8 mouse cellular contexts compared by ENCODE assay signal in the genomic region with DNA sequence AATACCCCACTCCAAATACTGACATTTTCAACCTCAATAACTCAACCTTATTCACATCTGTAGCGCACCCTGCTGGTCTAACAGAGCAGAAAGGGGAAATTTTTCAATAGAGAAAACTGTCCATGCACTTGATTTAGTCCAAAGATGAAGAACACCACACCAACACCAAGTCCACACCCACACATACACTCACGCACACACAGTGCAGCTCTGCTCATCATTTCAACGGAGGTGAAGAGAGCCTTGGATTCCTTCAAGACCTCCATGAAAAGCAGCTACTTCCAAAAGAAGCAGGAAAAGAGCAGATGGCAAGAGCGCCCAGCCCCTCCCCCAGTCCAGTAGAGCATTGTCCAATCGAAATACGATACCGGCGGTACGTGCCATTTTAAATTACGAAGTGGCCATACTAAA. TPM values are rescaled to one million over a fixed set of nuclear protein-coding genes. Genes with fewer than 3 reads are reported as not detected.
DNase-seq lines count a peak whose midpoint lies in the region; ATAC-seq and TF ChIP-seq lines count a peak whose summit lies in the region.

No protein-coding gene starts in this region.

- peak overlapping the region; percentile 93 for H3K9ac ChIP-seq in CH12.LX (ENCODE audit: insufficient read depth, low read depth)
- H3K9ac ChIP-seq in heart, embryonic 16.5 days (ENCODE audit: low read length) = peak overlapping the region; percentile 92
- peak overlapping the region; percentile 89 for H3K9ac ChIP-seq in liver, embryonic 12.5 days
- peak overlapping the region; percentile 81; the same call in 1 of the 2 replicates for H3K9ac ChIP-seq in stomach, embryonic 14.5 days (replicated peaks; ENCODE audit: low read depth, low read length)

- H3K79me2 ChIP-seq in CH12.LX (replicated peaks; ENCODE audit: control insufficient read depth, extremely low read depth, insufficient read depth, poor library complexity, severe bottlenecking) (peaks cover 59% of the 10 kb centered on the region), myocyte (ENCODE audit: control insufficient read depth, insufficient read depth) (peaks cover 57% of the 10 kb centered on the region)

- 8% methylated on average over 10 of the region's 10 CpGs for WGBS in heart, embryonic 16.5 days
- WGBS in liver, embryonic 12.5 days (ENCODE audit: insufficient replicate concordance) = 5% methylated on average over 10 of the region's 10 CpGs
- 13% methylated on average over 10 of the region's 10 CpGs for WGBS in stomach, embryonic 14.5 days

- H3K4me3 ChIP-seq in CH12.LX (replicated peaks in 1 of 3; ENCODE audit: low read depth in 2 of 3, low read length in 2 of 3, poor library complexity in 1 of 3) = peak overlapping the region; percentile 57 to 97 (median 89)
- peak overlapping the region; percentile 94 for H3K4me3 ChIP-seq in heart, embryonic 16.5 days (ENCODE audit: low read length)
- H3K4me3 ChIP-seq in liver, embryonic 12.5 days = peak overlapping the region; percentile 87
- H3K4me3 ChIP-seq in myocyte = peak overlapping the region; percentile 74
- peak overlapping the region; percentile 94 for H3K4me3 ChIP-seq in stomach, embryonic 14.5 days (ENCODE audit: low read depth, low read length)

- in situ Hi-C loops in CH12.LX (cut with MboI; ENCODE audit: low pct_ligation_motif_present, low pct_unique_long_range_greater_than_20kb, low sequenced_read_pairs) = no loop called here

- no peaks in the 10 kb centered on the region for H3K27me3 ChIP-seq in CH12.LX (replicated peaks)
- no peaks in the 10 kb centered on the region for H3K27me3 ChIP-seq in heart, embryonic 16.5 days (ENCODE audit: control insufficient read depth, insufficient read depth, low read length)
- no peaks in the 10 kb centered on the region for H3K27me3 ChIP-seq in liver, embryonic 12.5 days (replicated peaks)
- no peaks in the 10 kb centered on the region for H3K27me3 ChIP-seq in myocyte (ENCODE audit: control insufficient read depth, insufficient read depth, insufficient read length)
- H3K27me3 ChIP-seq in stomach, embryonic 14.5 days (ENCODE audit: control insufficient read depth, insufficient read depth, low read length) = no peaks in the 10 kb centered on the region

- H3K4me2 ChIP-seq in CH12.LX (ENCODE audit: insufficient read depth, low read depth, poor library complexity, severe bottlenecking) = peak overlapping the region; percentile 65
- peak overlapping the region; percentile 80 for H3K4me2 ChIP-seq in heart, embryonic 16.5 days (ENCODE audit: low read depth, low read length)
- peak overlapping the region; percentile 84 for H3K4me2 ChIP-seq in liver, embryonic 12.5 days
- peak overlapping the region; percentile 78 for H3K4me2 ChIP-seq in myocyte (ENCODE audit: low read depth)
- H3K4me2 ChIP-seq in stomach, embryonic 14.5 days (replicated peaks; ENCODE audit: low read depth, low read length) = peak overlapping the region; percentile 90

- peaks cover 6 to 52% of the 10 kb centered on the region in 2 experiments; a peak in 3 of 4 replicates for H3K4me1 ChIP-seq in CH12.LX (ENCODE audit: control insufficient read depth in 1 of 2, insufficient read depth in 2 of 2)
- peaks cover 11% of the 10 kb centered on the region for H3K4me1 ChIP-seq in heart, embryonic 16.5 days (ENCODE audit: control insufficient read depth, insufficient read depth, low read length)
- peaks cover 51% of the 10 kb centered on the region for H3K4me1 ChIP-seq in liver, embryonic 12.5 days
- no peaks in the 10 kb centered on the region for H3K4me1 ChIP-seq in stomach, embryonic 14.5 days (ENCODE audit: control insufficient read depth, insufficient read depth, low read length)

- DNase-seq in CH12.LX (ENCODE audit: extremely low read depth) = peak; percentile 86
- peak; percentile 68 for DNase-seq in brain, adult 2 months (ENCODE audit: low read depth, low spot score)
- peak; percentile 44 for DNase-seq in fibroblast of lung, adult 2 months (ENCODE audit: low read depth)
- DNase-seq in kidney, postnatal 14 days = peak; percentile 68

- TF ChIP-seq RAD21 in CH12.LX (IDR thresholded peaks at IDR 0.05; ENCODE audit: low read depth, low read length) = peak; percentile 59

- TF ChIP-seq CTCF in CH12.LX (conservative IDR thresholded peaks at IDR 0.05 in 1 of 2, IDR thresholded peaks at IDR 0.05 in 1 of 2; ENCODE audit: low read depth in 2 of 2, low read length in 2 of 2) = peak; percentile 63 to 80

- peaks cover 3 to 33% of the 10 kb centered on the region in 2 experiments for H3K36me3 ChIP-seq in CH12.LX (replicated peaks in 1 of 2; ENCODE audit: control insufficient read depth in 1 of 2, insufficient read depth in 1 of 2, low read length in 1 of 2)
- no peaks in the 10 kb centered on the region for H3K36me3 ChIP-seq in heart, embryonic 16.5 days (ENCODE audit: control insufficient read depth, insufficient read depth)
- peaks cover 3% of the 10 kb centered on the region; the same call in 1 of the 2 replicates for H3K36me3 ChIP-seq in liver, embryonic 12.5 days
- no peaks in the 10 kb centered on the region for H3K36me3 ChIP-seq in myocyte (ENCODE audit: control insufficient read depth, insufficient read depth)
- no peaks in the 10 kb centered on the region for H3K36me3 ChIP-seq in stomach, embryonic 14.5 days (ENCODE audit: control insufficient read depth, insufficient read depth, low read length)

- dilution Hi-C loops in CH12.LX (cut with MboI; ENCODE audit: extremely low pct_ligation_motif_present, extremely low pct_unique_long_range_greater_than_20kb, low sequenced_read_pairs) = no loop called here

- peaks cover 7% of the 10 kb centered on the region for H3K9me3 ChIP-seq in CH12.LX (replicated peaks; ENCODE audit: low read length)
- peaks cover 5% of the 10 kb centered on the region for H3K9me3 ChIP-seq in heart, embryonic 16.5 days (replicated peaks; ENCODE audit: control insufficient read depth, low read length)
- H3K9me3 ChIP-seq in liver, embryonic 12.5 days (replicated peaks) = no peaks in the 10 kb centered on the region
- H3K9me3 ChIP-seq in stomach, embryonic 14.5 days (ENCODE audit: control insufficient read depth, low read depth, low read length) = no peaks in the 10 kb centered on the region

- TF ChIP-seq EP300 in CH12.LX (IDR thresholded peaks at IDR 0.05; ENCODE audit: low read length) = no peak

- TF ChIP-seq POLR2A in CH12.LX (IDR thresholded peaks at IDR 0.05; ENCODE audit: low read depth, low read length) (no peak), myocyte (IDR thresholded peaks at IDR 0.05; ENCODE audit: insufficient read length, low read depth) (no peak)

- H3ac ChIP-seq in myocyte (ENCODE audit: control insufficient read depth, insufficient read length) = no peak overlapping the region

- H3K27ac ChIP-seq in CH12.LX (ENCODE audit: insufficient read depth, low read depth) = peak overlapping the region; percentile 5; the same call in 1 of the 2 replicates
- peak overlapping the region; percentile 55; the same call in 1 of the 2 replicates for H3K27ac ChIP-seq in heart, embryonic 16.5 days (ENCODE audit: low read length)
- H3K27ac ChIP-seq in liver, embryonic 12.5 days = peak overlapping the region; percentile 92
- peak overlapping the region; percentile 87 for H3K27ac ChIP-seq in stomach, embryonic 14.5 days (ENCODE audit: low read length)

- no peak for ATAC-seq in heart, embryonic 16.5 days (replicated peaks; ENCODE audit: extremely low read depth, insufficient read depth, low FRiP score)
- ATAC-seq in liver, embryonic 12.5 days = no peak
- ATAC-seq in stomach, embryonic 14.5 days (ENCODE audit: insufficient number of reproducible peaks, insufficient read depth, low FRiP score, low read depth) = no peak

TF ChIP-seq in CH12.LX, 34 proteins besides CTCF, POLR2A, EP300 and RAD21 (continues in another document):
- TF ChIP-seq MAX (IDR thresholded peaks at IDR 0.05; ENCODE audit: low read length) (no peak), MAFK (IDR thresholded peaks at IDR 0.05; ENCODE audit: insufficient replicate concordance, low read length) (no peak), TBP (conservative IDR thresholded peaks at IDR 0.05; ENCODE audit: low read depth, low read length) (0 out of 2 replicates have a peak, but pooled peaks have one; percentile 15), JUND (conservative IDR thresholded peaks at IDR 0.05; ENCODE audit: low read depth, low read length) (no peak), SMC3 (IDR thresholded peaks at IDR 0.05; ENCODE audit: low read depth, low read length) (peak; percentile 61)

TF ChIP-seq in myocyte, 11 proteins besides CTCF, POLR2A, EP300 and RAD21 (continues in another document):
- TF ChIP-seq USF1 (IDR thresholded peaks at IDR 0.05; ENCODE audit: low read depth) = no peak
- no peak for TF ChIP-seq CEBPB (IDR thresholded peaks at IDR 0.05; ENCODE audit: insufficient read depth, poor library complexity, severe bottlenecking)
- TF ChIP-seq TCF3 (IDR thresholded peaks at IDR 0.05; ENCODE audit: insufficient read length, low read depth) = no peak
- no peak for TF ChIP-seq MYOD1 (IDR thresholded peaks at IDR 0.05; ENCODE audit: control insufficient read depth in 1 of 3, insufficient read length in 2 of 3, low read depth in 2 of 3)
- TF ChIP-seq REST (IDR thresholded peaks at IDR 0.05; ENCODE audit: insufficient read depth, insufficient read length) = no peak

RNA-seq across cellular contexts. Expression of gene Zc3h7a, which starts 1.5 kb away (rescaled TPM):
- 78.6 and 85.3 TPM in 2 replicates for total RNA-seq in CH12.LX (2012; rRNA removed)
- total RNA-seq in CH12.LX (2014; rRNA removed) = 177 and 242 TPM in 2 replicates
- polyA plus RNA-seq in CH12.LX (2012; ENCODE audit: insufficient read length, low read depth) = 171 and 177 TPM in 2 replicates
- polyA plus RNA-seq in heart, embryonic 16.5 days (2015; fragmentation: Nextera tagmentation; extraction: Ambion mirVana) = 66.8 and 79.1 TPM in 2 replicates
- polyA plus RNA-seq in liver, embryonic 12.5 days (2016; fragmentation: Nextera tagmentation; extraction: Ambion mirVana) = 52.5 and 55.0 TPM in 2 replicates
- 11.4 TPM for polyA plus RNA-seq in myocyte (2012; fragmentation: generic; extraction: Trizol)
- 113 and 116 TPM in 2 replicates for polyA plus RNA-seq in stomach, embryonic 14.5 days (2014; fragmentation: Nextera tagmentation; extraction: Ambion mirVana)

RNA-seq across cellular contexts. Expression of gene Rsl1d1, which starts 28.5 kb away (rescaled TPM):
- 177 and 244 TPM in 2 replicates for total RNA-seq in CH12.LX (2012; rRNA removed)
- 697 and 769 TPM in 2 replicates for total RNA-seq in CH12.LX (2014; rRNA removed)
- 494 and 495 TPM in 2 replicates for polyA plus RNA-seq in CH12.LX (2012; ENCODE audit: insufficient read length, low read depth)
- 113 and 144 TPM in 2 replicates for polyA plus RNA-seq in heart, embryonic 16.5 days (2015; fragmentation: Nextera tagmentation; extraction: Ambion mirVana)
- 207 TPM in 2 replicates for polyA plus RNA-seq in liver, embryonic 12.5 days (2016; fragmentation: Nextera tagmentation; extraction: Ambion mirVana)
- polyA plus RNA-seq in myocyte (2012; fragmentation: generic; extraction: Trizol) = 42.9 TPM
- polyA plus RNA-seq in stomach, embryonic 14.5 days (2014; fragmentation: Nextera tagmentation; extraction: Ambion mirVana) = 181 and 183 TPM in 2 replicates

RNA-seq across cellular contexts. Expression of gene Txndc11, which starts 40.2 kb away (rescaled TPM):
- total RNA-seq in CH12.LX (2012; rRNA removed) (51.3 and 63.0 TPM in 2 replicates), CH12.LX (2014; rRNA removed) (40.6 and 40.8 TPM in 2 replicates)
- polyA plus RNA-seq in CH12.LX (2012; ENCODE audit: insufficient read length, low read depth) (60.3 and 63.2 TPM in 2 replicates), myocyte (2012; fragmentation: generic; extraction: Trizol) (9.7 TPM)
- polyA plus RNA-seq in heart, embryonic 16.5 days (2015; fragmentation: Nextera tagmentation; extraction: Ambion mirVana) = 28.6 and 29.6 TPM in 2 replicates
- 24.7 and 25.3 TPM in 2 replicates for polyA plus RNA-seq in liver, embryonic 12.5 days (2016; fragmentation: Nextera tagmentation; extraction: Ambion mirVana)
- polyA plus RNA-seq in stomach, embryonic 14.5 days (2014; fragmentation: Nextera tagmentation; extraction: Ambion mirVana) = 35.1 and 36.1 TPM in 2 replicates

Comparison
In these comparisons a context has a peak if more than half of its experiments do, and no peak if none do; other contexts are left out.
1. H3K27ac ChIP-seq: peak in every context shown above with its lines; median percentile 92 in liver, embryonic 12.5 days; 87 in stomach, embryonic 14.5 days; 55 in heart, embryonic 16.5 days; 5 in CH12.LX.